Mouse (Mus musculus) liver, embryonic 14.5 days (tissue): ENCODE measurements around the gene Sbf2. TPM values are rescaled to one million over a fixed set of nuclear protein-coding genes. Genes with fewer than 3 reads are reported as not detected.

ENCODE experiments used
- ATAC-seq: fragments of 200-750 bp; cut with Nextera tagmentation; 2 replicates; pipeline ENCODE4 v1.8.0; 2017; ENCODE audit warnings: moderate number of reproducible peaks, mild to moderate bottlenecking, moderate library complexity; ENCODE audit not compliant: insufficient read depth
- DNase-seq, 3 experiments: peaks; one replicate each; pipeline ENCODE4 v3.0.0-alpha.2; 2012 to 2013; ENCODE audit warnings: low read depth in 3 of 3, low spot score in 3 of 3
- H3K27ac ChIP-seq: fragments of 300-500 bp; sonication (generic); 2 replicates; pipeline ENCODE4 v1.5.1; 2014; ENCODE audit warnings: moderate library complexity, mild to moderate bottlenecking, control low read depth, inconsistent platforms
- H3K27me3 ChIP-seq: fragments of 300-500 bp; sonication (generic); 2 replicates; pipeline ENCODE4 v1.6.1; 2014; ENCODE audit warnings: mild to moderate bottlenecking, low read length, moderate library complexity; ENCODE audit not compliant: control insufficient read depth, insufficient read depth
- H3K36me3 ChIP-seq: fragments of 300-500 bp; sonication (generic); replicated peaks from 2 replicates; pipeline ENCODE4 v1.6.1; 2014; ENCODE audit warnings: low read depth; ENCODE audit not compliant: control insufficient read depth, insufficient read depth
- H3K4me1 ChIP-seq, 2 experiments: fragments of 200-500 bp in 1 of 2; fragments of 300-500 bp in 1 of 2; sonication (generic) in 1 of 2; replicated peaks; 2 replicates each; pipeline ENCODE4 v1.6.1; 2012 to 2014; ENCODE audit warnings: antibody characterized with exemption in 1 of 2, inconsistent platforms in 1 of 2, low read length in 1 of 2; ENCODE audit not compliant: control insufficient read depth in 2 of 2, insufficient read depth in 2 of 2
- H3K4me2 ChIP-seq: fragments of 300-500 bp; sonication (generic); 2 replicates; pipeline ENCODE4 v1.6.1; 2014; ENCODE audit warnings: low read depth, mild to moderate bottlenecking, control low read depth, moderate library complexity
- H3K4me3 ChIP-seq, 2 experiments: fragments of 200-500 bp in 1 of 2; fragments of 300-500 bp in 1 of 2; sonication (generic) in 1 of 2; 2 replicates each; pipeline ENCODE4 v1.5.1; 2012 to 2014; ENCODE audit warnings: low read depth in 2 of 2, low read length in 2 of 2, mild to moderate bottlenecking in 2 of 2, control low read depth in 1 of 2, inconsistent platforms in 1 of 2, moderate library complexity in 1 of 2; ENCODE audit not compliant: insufficient read depth in 1 of 2
- H3K9ac ChIP-seq: fragments of 300-500 bp; sonication (generic); replicated peaks from 2 replicates; pipeline ENCODE4 v1.6.1; 2014; ENCODE audit warnings: mild to moderate bottlenecking, control low read depth, moderate library complexity
- H3K9me3 ChIP-seq: fragments of 300-500 bp; sonication (generic); 2 replicates; pipeline ENCODE4 v1.6.1; 2016; ENCODE audit warnings: low read length, mixed read lengths; ENCODE audit not compliant: control insufficient read depth
- CTCF ChIP-seq: IDR thresholded peaks from 2 replicates; pipeline ENCODE4 v1.5.1; 2016; ENCODE audit warnings: antibody characterized with exemption, low read depth, control low read depth
- EP300 ChIP-seq: IDR thresholded peaks from 2 replicates; pipeline ENCODE4 v1.6.1; 2016; ENCODE audit warnings: antibody characterized with exemption, low read depth
- WGBS: fragments of 180-500 bp; shearing (Covaris S2); extraction: QIAGEN DNeasy Blood & Tissue Kit; methylation state at CpG from one replicate; pipeline ENCODE4 v1.1.7; 2014; ENCODE audit not compliant: insufficient replicate concordance; 5-methylcytosine and 5-hydroxymethylcytosine counted together
- polyA plus RNA-seq, 2 experiments: library from polyadenylated mRNA; depleted of rRNA in 1 of 2; stranded (reverse) in 1 of 2; unstranded in 1 of 2; fragments of >200 nt; fragmentation: Nextera tagmentation in 1 of 2; extraction: Ambion mirVana in 1 of 2; gene quantifications; 2 replicates each; pipeline versions ENCODE4 v1.2.1 to v1.2.3; 2012 to 2014

The Sbf2 gene
- polyA plus RNA-seq, 2 experiments, result 2.9 to 3.3 TPM

DNA sequence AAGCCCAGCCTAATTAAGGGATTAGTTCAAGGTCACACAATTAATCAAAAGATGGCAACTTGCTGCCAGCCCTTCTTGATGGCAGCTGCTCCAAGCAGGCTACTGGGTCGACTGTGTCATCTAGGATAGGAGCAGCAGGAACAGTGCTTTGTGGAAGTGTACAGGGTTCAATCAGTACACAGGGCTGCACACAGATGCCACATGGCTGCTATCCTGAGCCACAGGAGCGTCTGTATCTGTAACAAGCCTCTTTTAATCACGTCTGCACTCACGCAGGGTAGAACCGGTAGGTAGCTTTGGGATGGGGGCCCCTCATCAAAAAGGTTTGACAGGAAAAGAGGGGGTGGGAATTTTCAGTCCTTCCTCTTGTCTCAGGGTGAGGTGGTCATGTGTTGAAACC is 308.4 kb downstream of the Sbf2 start:
- Histone ChIP-seq H3K4me3 (no peak overlapping the region), H3K36me3 (no peaks in the 10 kb centered on the region), H3K4me2 (no peak overlapping the region), H3K9me3 (no peaks in the 10 kb centered on the region), H3K27me3 (no peaks in the 10 kb centered on the region), H3K27ac (no peak overlapping the region), H3K9ac (no peak overlapping the region), H3K4me1 (no peaks in the 10 kb centered on the region)
- TF ChIP-seq EP300 (no peak), CTCF (no peak)
- 44% methylated on average over 5 of the region's 5 CpGs for WGBS
- DNase-seq, result no peak
- ATAC-seq, result no peak

DNA sequence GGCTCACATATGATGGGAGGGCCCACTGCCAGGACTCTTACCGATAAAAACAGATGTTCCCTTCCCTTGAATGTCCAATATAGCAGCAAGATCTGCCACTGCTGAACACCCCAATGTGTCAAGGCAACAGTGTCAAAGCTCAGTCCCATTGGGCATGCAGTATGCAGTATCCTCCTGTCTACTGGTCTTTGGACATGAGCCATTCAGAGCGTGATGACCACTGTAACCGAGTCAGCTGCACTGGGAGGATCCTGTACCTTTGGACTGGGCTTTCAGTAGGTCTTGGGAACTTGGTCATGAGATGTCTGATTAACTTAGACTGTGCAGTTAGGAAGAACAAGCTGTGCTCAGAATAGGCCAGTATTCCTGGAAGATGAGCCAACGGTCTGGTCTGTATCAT is 309.2 kb downstream of the Sbf2 start:
- ATAC-seq (no peak), DNase-seq (no peak)
- Histone ChIP-seq H3K4me2 (no peak overlapping the region), H3K9me3 (no peaks in the 10 kb centered on the region), H3K4me3 (no peak overlapping the region), H3K27ac (no peak overlapping the region), H3K36me3 (no peaks in the 10 kb centered on the region), H3K27me3 (no peaks in the 10 kb centered on the region), H3K4me1 (no peaks in the 10 kb centered on the region), H3K9ac (no peak overlapping the region)
- TF ChIP-seq EP300, result no peak
- TF ChIP-seq CTCF, result no peak
- WGBS, result 67% methylated on average over 4 of the region's 4 CpGs

DNA sequence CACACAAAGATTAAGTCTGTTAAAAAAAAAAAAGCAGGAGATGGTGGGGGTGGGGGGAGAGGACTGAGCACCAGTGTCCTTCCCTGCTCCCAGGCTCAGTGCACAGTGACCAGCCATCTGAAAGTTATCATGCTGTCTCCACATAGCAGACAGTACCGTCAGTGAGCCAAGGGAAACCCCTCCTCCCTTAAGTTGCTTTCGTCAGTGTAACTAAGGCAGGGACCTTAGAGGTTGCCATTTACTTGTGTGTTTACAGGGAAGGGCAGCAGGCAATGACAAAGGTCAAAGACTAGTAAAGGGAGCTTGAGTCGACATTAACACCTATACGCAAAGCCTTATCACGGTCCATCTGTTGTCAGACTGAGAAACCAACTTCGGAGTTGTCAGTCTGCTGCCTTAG is 311.8 kb downstream of the Sbf2 start:
- no peak for DNase-seq
- H3K4me2 ChIP-seq, result no peak overlapping the region
- H3K27ac ChIP-seq, result no peak overlapping the region
- no peaks in the 10 kb centered on the region for H3K9me3 ChIP-seq
- TF ChIP-seq CTCF (no peak), EP300 (no peak)
- H3K9ac ChIP-seq, result no peak overlapping the region
- ATAC-seq, result no peak
- 55% methylated on average over 6 of the region's 6 CpGs for WGBS
- H3K4me3 ChIP-seq, result no peak overlapping the region
- H3K27me3 ChIP-seq, result no peaks in the 10 kb centered on the region
- no peaks in the 10 kb centered on the region for H3K36me3 ChIP-seq
- H3K4me1 ChIP-seq, result no peaks in the 10 kb centered on the region

DNA sequence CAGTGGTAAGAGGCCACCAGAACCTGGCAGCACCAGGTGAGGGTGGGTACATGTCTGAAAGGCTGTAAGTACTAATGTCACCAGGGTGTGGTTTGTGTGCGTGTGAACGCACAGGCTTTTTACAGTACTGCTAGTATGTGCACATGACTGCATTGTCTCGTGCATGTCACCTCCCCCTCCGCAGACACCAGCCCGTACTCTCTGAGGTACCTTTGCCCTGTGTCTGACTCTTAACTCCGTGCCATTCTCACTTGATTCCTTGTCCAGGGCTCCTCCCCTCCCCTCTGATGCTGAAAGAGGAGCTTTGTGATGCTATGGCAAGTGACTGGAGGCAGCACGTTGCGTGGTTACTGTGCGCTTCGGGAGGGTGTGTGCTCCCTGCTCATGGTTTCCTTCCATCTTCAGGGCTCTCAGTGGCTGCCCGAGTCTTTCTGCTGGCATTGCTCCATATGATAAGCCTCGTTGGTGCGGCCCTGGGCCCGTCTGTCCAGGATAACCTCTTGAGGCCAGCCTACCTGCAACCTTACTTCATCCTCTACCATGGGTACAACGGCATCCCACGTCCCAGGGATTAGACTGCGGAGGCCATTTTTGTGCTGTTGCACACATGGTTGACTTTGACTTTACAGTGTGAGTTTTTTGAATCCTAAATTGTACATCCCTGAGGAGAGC is 315.8 kb downstream of the Sbf2 start:
- ATAC-seq (no peak), DNase-seq (no peak)
- H3K4me1 ChIP-seq, result no peaks in the 10 kb centered on the region
- H3K9me3 ChIP-seq, result no peaks in the 10 kb centered on the region
- H3K36me3 ChIP-seq, result no peaks in the 10 kb centered on the region
- WGBS, result 69% methylated on average over 17 of the region's 17 CpGs
- H3K27ac ChIP-seq, result no peak overlapping the region
- no peak overlapping the region for H3K4me3 ChIP-seq
- no peak overlapping the region for H3K4me2 ChIP-seq
- no peaks in the 10 kb centered on the region for H3K27me3 ChIP-seq
- H3K9ac ChIP-seq, result no peak overlapping the region
- TF ChIP-seq EP300 (no peak), CTCF (no peak)

DNA sequence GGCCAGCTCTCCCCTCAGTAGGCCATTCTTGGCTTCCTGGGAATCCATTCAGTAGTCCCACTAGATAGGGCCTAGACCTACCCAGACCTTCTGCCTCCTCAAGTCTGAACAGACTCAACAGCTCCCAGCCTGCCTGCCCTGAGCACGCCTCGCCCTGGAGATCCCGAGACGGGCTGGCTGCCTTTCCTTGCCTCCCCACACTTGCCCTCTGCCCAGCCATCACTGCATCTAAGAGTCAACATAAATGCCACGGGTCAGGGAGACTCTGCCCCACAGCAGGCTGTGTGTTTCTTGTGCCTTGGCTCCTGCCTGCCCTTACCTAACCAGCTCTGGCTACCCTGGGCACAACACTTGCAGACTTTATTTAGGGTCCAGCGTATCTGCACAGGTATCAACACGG is 316.6 kb downstream of the Sbf2 start:
- no peak for ATAC-seq
- DNase-seq, result no peak
- H3K27ac ChIP-seq, result no peak overlapping the region
- H3K36me3 ChIP-seq, result no peaks in the 10 kb centered on the region
- H3K9me3 ChIP-seq, result no peaks in the 10 kb centered on the region
- no peak overlapping the region for H3K4me2 ChIP-seq
- no peaks in the 10 kb centered on the region for H3K27me3 ChIP-seq
- no peak overlapping the region for H3K9ac ChIP-seq
- TF ChIP-seq CTCF, result no peak
- no peak for TF ChIP-seq EP300
- 68% methylated on average over 7 of the region's 7 CpGs for WGBS
- no peak overlapping the region for H3K4me3 ChIP-seq
- H3K4me1 ChIP-seq, result no peaks in the 10 kb centered on the region
